Mouse (Mus musculus) G1E (cell line): ENCODE results near the gene Itga4. TPM values are rescaled to one million over a fixed set of nuclear protein-coding genes. Genes with fewer than 3 reads are reported as not detected.
A peak's percentile ranks its signal among the peaks of the same experiment; 100 is the strongest.

Experiments
- ATAC-seq: 2 replicates; pipeline ENCODE4 v1.8.0; 2016; ENCODE audit warnings: mild to moderate bottlenecking; ENCODE audit not compliant: insufficient number of reproducible peaks, poor library complexity, low FRiP score, severe bottlenecking; ENCODE audit errors: extremely low read depth
- DNase-seq: peaks from one replicate; pipeline ENCODE4 v3.0.0; 2012; ENCODE audit warnings: low spot score
- H3K27me3 ChIP-seq: 2 replicates; pipeline ENCODE4 v1.6.1; 2012; ENCODE audit warnings: mild to moderate bottlenecking, low read length, inconsistent platforms; ENCODE audit not compliant: insufficient read depth
- H3K36me3 ChIP-seq: replicated peaks from 2 replicates; pipeline ENCODE3; 2012; ENCODE audit warnings: mild to moderate bottlenecking, inconsistent platforms
- H3K4me1 ChIP-seq: 2 replicates; pipeline ENCODE4 v1.6.1; 2012; ENCODE audit warnings: low read depth, low read length, inconsistent platforms, mixed read lengths; ENCODE audit not compliant: insufficient read depth
- H3K4me3 ChIP-seq: 2 replicates; pipeline ENCODE4 v1.5.1; 2012; ENCODE audit warnings: low read depth, mild to moderate bottlenecking, inconsistent platforms, low read length, moderate library complexity, mixed read lengths
- H3K9me3 ChIP-seq: replicated peaks from 2 replicates; pipeline ENCODE4 v1.6.1; 2012; ENCODE audit warnings: inconsistent platforms
- CTCF ChIP-seq: IDR thresholded peaks from 2 replicates; pipeline ENCODE4 v1.5.1; 2012; ENCODE audit warnings: low read depth, low read length, inconsistent platforms, mixed read lengths
- GATA1 ChIP-seq: IDR thresholded peaks from 2 replicates; pipeline ENCODE4 v1.6.1; 2012; ENCODE audit warnings: borderline replicate concordance, low read length, inconsistent platforms, mixed read lengths
- GATA2 ChIP-seq: IDR thresholded peaks from 2 replicates; pipeline ENCODE4 v1.6.1; 2012; ENCODE audit warnings: low read depth, low read length, inconsistent platforms, borderline replicate concordance
- POLR2AphosphoS5 ChIP-seq: IDR thresholded peaks from 2 replicates; pipeline ENCODE4 v1.6.1; 2012; ENCODE audit warnings: low read depth, low read length, inconsistent platforms; ENCODE audit not compliant: insufficient replicate concordance
- TAL1 ChIP-seq: conservative IDR thresholded peaks from 2 replicates; pipeline ENCODE4 v1.6.1; 2012; ENCODE audit warnings: low read depth, low read length, inconsistent platforms, mixed read lengths
- polyA plus RNA-seq: library from polyadenylated mRNA; stranded (reverse); fragments of >175 nt; gene quantifications from 2 replicates; pipeline ENCODE4 v1.2.3, GENCODE M21; 2012
- total RNA-seq, 2 experiments: library from RNA; stranded (forward) in 1 of 2; stranded (reverse) in 1 of 2; fragments of 200-1000 nt in 1 of 2; fragments of >200 nt in 1 of 2; fragmentation: Nextera tagmentation in 1 of 2; gene quantifications; 2 replicates each; pipeline ENCODE4 v1.2.3; 2014 to 2017

Itga4 gene
- total RNA-seq (2014; fragmentation: Nextera tagmentation) (210 and 232 TPM in 2 replicates), total RNA-seq (2017) (108 and 111 TPM in 2 replicates), polyA plus RNA-seq (14.0 and 19.1 TPM in 2 replicates)

DNA sequence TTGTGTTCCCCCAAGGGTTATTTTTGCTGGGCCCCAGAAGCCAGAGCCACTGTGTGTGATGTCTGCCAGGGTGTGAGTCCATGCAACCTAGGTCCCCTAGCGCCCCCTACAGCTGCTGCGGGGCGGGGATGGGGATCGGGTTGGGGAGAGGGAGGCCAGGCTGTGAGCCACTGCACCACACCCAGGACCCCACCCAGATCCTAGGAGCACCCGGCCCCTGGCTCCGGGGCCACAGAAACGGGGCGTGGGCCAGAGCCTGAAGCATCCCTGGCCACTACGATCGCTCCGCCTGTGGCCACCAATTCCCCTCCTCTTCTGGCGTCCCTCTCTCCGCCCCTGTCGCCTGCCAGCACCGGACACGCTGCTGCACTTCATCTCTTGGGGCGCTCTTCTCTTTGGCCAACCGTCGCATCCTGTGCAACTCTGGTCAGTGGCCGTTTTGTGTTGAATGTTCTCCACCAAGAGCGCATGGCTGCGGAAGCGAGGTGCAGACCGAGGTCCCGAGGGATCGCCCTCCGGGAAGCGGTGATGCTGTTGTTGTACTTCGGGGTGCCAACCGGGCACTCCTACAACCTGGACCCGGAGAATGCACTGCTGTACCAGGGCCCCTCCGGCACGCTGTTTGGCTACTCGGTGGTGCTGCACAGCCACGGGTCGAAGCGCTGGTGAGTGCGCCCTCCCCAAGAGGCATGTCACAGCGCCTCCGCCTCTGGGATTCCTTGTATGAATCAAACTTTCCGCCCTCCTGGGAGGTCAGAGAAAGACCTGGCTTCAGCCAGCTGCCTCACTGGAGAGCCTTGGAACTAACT, at the start of gene Itga4:
Itga4 (plus strand) TSS at position 235 of the 809 bp plus-strand sequence.
- peak; percentile 54 for ATAC-seq
- DNase-seq: peak; percentile 68
- H3K4me3 ChIP-seq: peak within 1 kb of the TSS; percentile 94
- no peaks in the 10 kb centered on the region for H3K27me3 ChIP-seq
- peaks cover 17% of the 10 kb centered on the region for H3K36me3 ChIP-seq
- no peaks in the 10 kb centered on the region for H3K9me3 ChIP-seq
- peak; percentile 54 for TF ChIP-seq CTCF
- no peak for TF ChIP-seq GATA2
- peaks cover 69% of the 10 kb centered on the region for H3K4me1 ChIP-seq

DNA sequence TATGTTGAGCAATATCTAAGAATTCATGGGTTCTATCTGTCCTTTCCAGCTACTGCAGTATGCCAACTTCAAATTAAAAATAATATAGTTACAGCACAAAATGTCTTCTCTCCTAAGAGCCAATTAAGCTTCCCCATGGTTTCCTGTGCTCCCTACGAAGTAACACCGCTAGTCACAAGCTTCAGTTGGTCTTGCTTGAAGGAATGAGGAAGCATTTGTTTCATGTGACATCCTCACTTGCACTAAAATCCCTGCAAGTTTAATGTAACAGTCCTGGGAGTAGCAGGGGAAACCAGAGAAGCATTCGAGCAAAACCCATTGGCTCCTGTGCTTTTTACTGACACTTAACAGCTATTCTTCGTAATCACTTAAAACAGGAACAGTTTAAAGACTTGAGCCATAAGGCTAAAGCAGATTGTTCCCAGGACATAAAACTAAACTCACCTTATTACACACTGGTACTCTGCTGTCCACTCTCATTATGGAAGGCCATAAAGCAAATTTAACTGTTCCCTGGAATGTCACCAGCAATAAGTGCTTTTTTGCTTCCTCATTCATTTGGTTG, 49.0 kb upstream of the Itga4 start:
- ATAC-seq: no peak
- no peak for TF ChIP-seq POLR2AphosphoS5
- no peak for TF ChIP-seq TAL1
- Histone ChIP-seq H3K4me1 (peaks cover 6% of the 10 kb centered on the region), H3K36me3 (no peaks in the 10 kb centered on the region), H3K9me3 (no peaks in the 10 kb centered on the region), H3K27me3 (no peaks in the 10 kb centered on the region), H3K4me3 (no peak overlapping the region)
- DNase-seq: no peak

DNA sequence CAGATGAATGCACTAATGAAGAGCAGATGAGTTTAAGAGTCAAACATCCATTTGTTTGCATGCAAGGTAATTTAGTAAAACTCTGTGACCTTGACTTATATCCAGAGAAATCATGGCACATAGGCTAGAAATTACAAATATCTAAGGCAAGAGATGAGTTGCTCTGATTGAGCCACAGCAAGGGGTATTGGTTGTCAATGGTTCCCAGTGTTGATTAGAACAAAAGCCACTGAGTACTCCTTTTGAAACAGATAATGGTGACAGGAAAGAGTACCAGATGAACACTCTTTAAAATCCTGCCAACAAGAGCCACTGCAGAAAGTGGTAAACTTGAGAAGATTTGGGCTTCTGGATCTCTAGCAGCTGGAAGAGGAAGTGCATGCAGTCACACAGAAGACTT, 40.2 kb upstream of the Itga4 start:
- Histone ChIP-seq H3K9me3 (no peaks in the 10 kb centered on the region), H3K4me3 (no peak overlapping the region), H3K4me1 (peaks cover 2% of the 10 kb centered on the region; the same call in 1 of the 2 replicates), H3K27me3 (no peaks in the 10 kb centered on the region), H3K36me3 (no peaks in the 10 kb centered on the region)
- DNase-seq (no peak), ATAC-seq (no peak)
- TF ChIP-seq CTCF (no peak), POLR2AphosphoS5 (no peak), TAL1 (no peak), GATA2 (no peak), GATA1 (no peak)

DNA sequence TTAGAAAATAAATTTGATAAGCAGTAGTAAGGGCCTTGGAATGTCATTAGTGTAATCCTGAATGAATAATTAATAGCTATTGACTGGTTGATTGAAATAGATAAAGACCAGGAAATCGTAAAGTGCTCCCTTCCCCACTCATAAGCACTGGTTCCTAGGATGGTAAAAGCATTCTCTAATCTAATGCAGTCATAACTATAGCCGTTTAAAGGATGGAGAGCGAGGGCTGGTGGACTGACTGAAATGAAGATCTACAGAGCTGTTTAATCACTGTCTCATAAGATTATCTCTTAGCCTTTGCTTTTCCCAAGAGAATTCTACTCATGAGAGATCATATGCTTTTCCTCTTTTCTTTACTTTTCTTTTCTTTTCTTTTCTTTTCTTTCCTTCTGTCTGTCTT, 39.7 kb upstream of the Itga4 start:
- Histone ChIP-seq H3K27me3 (no peaks in the 10 kb centered on the region), H3K36me3 (no peaks in the 10 kb centered on the region), H3K4me1 (peaks cover 2% of the 10 kb centered on the region; the same call in 1 of the 2 replicates), H3K9me3 (no peaks in the 10 kb centered on the region), H3K4me3 (no peak overlapping the region)
- DNase-seq (no peak), ATAC-seq (no peak)
- no peak for TF ChIP-seq GATA2
- no peak for TF ChIP-seq GATA1

DNA sequence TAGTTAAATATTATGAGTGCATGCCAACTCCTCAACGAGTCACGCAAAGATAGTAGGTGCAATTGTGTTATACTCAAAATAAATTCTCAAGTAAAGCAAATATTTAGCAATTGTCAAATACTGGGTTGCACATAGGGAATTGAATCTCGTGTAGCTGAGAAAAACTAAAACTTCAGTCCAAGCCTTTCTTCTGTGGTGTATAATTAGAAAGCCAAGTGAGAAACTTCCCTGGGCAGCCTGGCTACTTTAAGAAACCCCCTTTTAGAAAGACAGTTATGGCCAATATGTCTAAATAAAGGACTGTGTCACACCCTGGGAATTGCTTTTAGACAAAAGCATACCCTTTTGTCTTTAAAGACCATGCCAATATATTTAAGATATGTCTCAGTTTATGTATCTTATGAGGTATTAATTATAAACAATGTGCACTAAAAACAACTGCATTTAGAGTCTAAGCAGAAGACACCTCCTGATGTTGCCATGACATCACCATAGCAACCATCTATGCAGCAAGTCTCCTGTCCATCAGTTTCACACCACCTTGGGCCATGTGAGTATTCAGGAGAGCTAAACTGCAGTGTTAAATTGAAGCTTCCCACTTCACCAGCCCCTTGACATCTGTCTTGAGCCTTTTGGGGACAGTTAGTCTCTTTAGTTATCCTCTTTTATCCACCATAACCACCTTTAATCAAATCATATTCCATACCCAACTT, 30.4 kb upstream of the Itga4 start:
- no peak for ATAC-seq
- TF ChIP-seq POLR2AphosphoS5 (no peak), GATA1 (no peak), TAL1 (no peak), GATA2 (no peak), CTCF (no peak)
- no peak overlapping the region for H3K4me3 ChIP-seq
- peaks cover 3% of the 10 kb centered on the region; the same call in 1 of the 2 replicates for H3K4me1 ChIP-seq
- DNase-seq: no peak
- no peaks in the 10 kb centered on the region for H3K27me3 ChIP-seq
- no peaks in the 10 kb centered on the region for H3K9me3 ChIP-seq
- no peaks in the 10 kb centered on the region for H3K36me3 ChIP-seq

DNA sequence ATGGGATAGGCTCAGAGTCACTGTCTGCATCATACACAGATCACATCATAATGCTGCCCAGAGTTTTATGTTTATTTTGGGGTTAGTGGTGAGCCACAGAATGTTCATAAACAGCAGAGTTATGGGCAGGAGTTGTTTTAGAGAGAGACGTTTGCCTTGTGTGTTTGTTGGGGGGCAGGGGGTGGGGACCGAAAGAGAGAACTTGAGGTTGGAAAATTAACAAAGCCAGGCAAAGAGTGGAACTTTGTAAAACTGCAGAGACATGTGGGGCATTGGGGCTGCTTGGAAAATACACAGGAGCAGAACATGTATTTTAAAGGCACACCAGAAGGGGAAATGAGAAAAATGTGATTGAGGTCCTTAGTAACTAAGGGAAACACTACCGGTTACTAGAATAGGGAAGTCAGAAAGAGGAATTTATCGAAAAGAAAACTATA, 27.4 kb upstream of the Itga4 start:
- TF ChIP-seq GATA2: no peak
- TF ChIP-seq GATA1: no peak
- TF ChIP-seq POLR2AphosphoS5: no peak
- TF ChIP-seq TAL1: no peak
- no peak for TF ChIP-seq CTCF

More for the DNA sequence above, 27.4 kb upstream of the Itga4 start:
- DNase-seq: no peak
- H3K27me3 ChIP-seq: no peaks in the 10 kb centered on the region
- H3K36me3 ChIP-seq: no peaks in the 10 kb centered on the region
- H3K9me3 ChIP-seq: 0 out of 2 replicates have a peak, but pooled peaks cover 4% of the 10 kb centered on the region
- no peak for ATAC-seq
- H3K4me3 ChIP-seq: no peak overlapping the region
- H3K4me1 ChIP-seq: peaks cover 3% of the 10 kb centered on the region; the same call in 1 of the 2 replicates
